Mouse (Mus musculus) bone marrow, adult 2 months (tissue): ENCODE measurements around the gene Rint1.

Experiments
- CTCF ChIP-seq: fragments of 200-500 bp; IDR thresholded peaks from 2 replicates; pipeline ENCODE4 v1.5.1; 2011; ENCODE audit warnings: low read length, control low read depth; ENCODE audit not compliant: control insufficient read depth, insufficient read depth
- POLR2A ChIP-seq: fragments of 200-500 bp; IDR thresholded peaks from 2 replicates; pipeline ENCODE4 v1.6.1; 2011; ENCODE audit warnings: low read depth, mild to moderate bottlenecking, control low read depth, low read length, borderline replicate concordance; ENCODE audit not compliant: control insufficient read depth

DNA sequence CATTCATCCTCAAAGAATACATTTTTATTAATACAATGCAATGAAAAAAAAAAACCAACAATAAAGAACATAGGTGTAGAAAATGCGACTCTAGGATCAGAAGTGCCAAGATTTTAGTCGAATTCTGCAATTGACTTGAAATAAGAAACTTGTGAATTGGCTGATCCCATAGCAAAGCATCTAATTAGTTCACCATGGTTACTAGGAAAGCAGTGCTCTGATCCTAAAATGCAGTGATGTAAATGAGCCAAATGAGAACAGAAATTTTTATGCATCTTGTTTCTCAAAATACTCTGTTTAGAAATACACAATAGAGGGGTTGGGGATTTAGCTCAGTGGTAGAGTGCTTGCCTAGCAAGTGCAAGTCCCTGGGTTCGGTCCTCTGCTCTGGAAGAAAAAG is 57.6 kb downstream of the Rint1 start:
- no peak for TF ChIP-seq POLR2A
- no peak for TF ChIP-seq CTCF
